Comparison of ENCODE assay signal across 9 mouse cellular contexts in genomic region chr10:78480954-78481927, GRCm38 (mm10). TPM values are rescaled to one million over a fixed set of nuclear protein-coding genes. Genes with fewer than 3 reads are reported as not detected.
DNase-seq lines count a peak whose midpoint lies in the region; ATAC-seq and TF ChIP-seq lines count a peak whose summit lies in the region.
"Had no signal": no experiment of that assay in that cellular context is flagged by ENCODE, and none has a peak within 500 bp of the region (broad histone marks: within the 10 kb centered on the region; RNA-seq: fewer than 3 reads in every experiment).

No protein-coding gene starts in this region.

- H3K9me3 ChIP-seq in forebrain, embryonic 16.5 days (ENCODE audit: control insufficient read depth, low read length): no peaks in the 10 kb centered on the region
- no peaks in the 10 kb centered on the region for H3K9me3 ChIP-seq in liver, embryonic 15.5 days (replicated peaks)

- H3K27ac ChIP-seq in gastrocnemius, adult 2 months: no peak overlapping the region
- H3K27ac ChIP-seq in forebrain, embryonic 16.5 days (ENCODE audit: low read length): no peak overlapping the region
- peak overlapping the region; percentile 29; the same call in 1 of the 2 replicates for H3K27ac ChIP-seq in liver, embryonic 15.5 days (replicated peaks)

- peaks cover 13% of the 10 kb centered on the region for H3K4me1 ChIP-seq in forebrain, embryonic 16.5 days (replicated peaks; ENCODE audit: control insufficient read depth, insufficient read depth, low read length)
- H3K4me1 ChIP-seq in liver, embryonic 15.5 days (replicated peaks): peaks cover 26% of the 10 kb centered on the region

- DNase-seq in gastrocnemius, adult 2 months: no peak
- DNase-seq in gastrocnemius, postnatal 14 days: no peak
- DNase-seq in B cell, adult 2 months: peak; percentile 37 to 41
- DNase-seq in retina, postnatal 1 day: no peak
- no peak for DNase-seq in yolk sac, embryonic 10.5 days (ENCODE audit: low spot score)
- DNase-seq in frontal cortex, postnatal 10 days (ENCODE audit: low spot score in 2 of 2): no peak

- H3K4me3 ChIP-seq in gastrocnemius, adult 2 months: peak overlapping the region; percentile 74
- peak overlapping the region; percentile 53 for H3K4me3 ChIP-seq in forebrain, embryonic 16.5 days (replicated peaks; ENCODE audit: low read length)
- H3K4me3 ChIP-seq in liver, embryonic 15.5 days (replicated peaks): peak overlapping the region; percentile 62

- 0 out of 2 replicates have a peak, but pooled peaks have one; percentile 6 for ATAC-seq in forebrain, embryonic 16.5 days
- ATAC-seq in liver, embryonic 15.5 days (ENCODE audit: insufficient read depth): no peak

- H3K4me2 ChIP-seq in forebrain, embryonic 16.5 days (ENCODE audit: low read length): peak overlapping the region; percentile 88
- peak overlapping the region; percentile 89 for H3K4me2 ChIP-seq in liver, embryonic 15.5 days

- no peaks in the 10 kb centered on the region for H3K36me3 ChIP-seq in forebrain, embryonic 16.5 days (ENCODE audit: control insufficient read depth, insufficient read depth)
- H3K36me3 ChIP-seq in liver, embryonic 15.5 days (replicated peaks): no peaks in the 10 kb centered on the region

- WGBS in forebrain, embryonic 16.5 days: 32% methylated on average over 21 of the region's 21 CpGs
- 24% methylated on average over 21 of the region's 21 CpGs for WGBS in liver, embryonic 15.5 days (ENCODE audit: insufficient replicate concordance)

- no peak for TF ChIP-seq CTCF in gastrocnemius, adult 2 months (IDR thresholded peaks at IDR 0.05)

- intact Hi-C loops in gastrocnemius, adult 2 months (cut with DNase I): no loop called here
- intact Hi-C loops in gastrocnemius, postnatal 14 days (cut with DNase I; ENCODE audit: low total_unique reads): no loop called here

- H3K27me3 ChIP-seq in forebrain, embryonic 16.5 days (replicated peaks; ENCODE audit: control insufficient read depth, insufficient read depth, low read length): 0 out of 2 replicates have a peak, but pooled peaks cover 3% of the 10 kb centered on the region
- H3K27me3 ChIP-seq in liver, embryonic 15.5 days: no peaks in the 10 kb centered on the region

- peak overlapping the region; percentile 60 for H3K9ac ChIP-seq in forebrain, embryonic 16.5 days (replicated peaks; ENCODE audit: low read depth, low read length)
- H3K9ac ChIP-seq in liver, embryonic 15.5 days: peak overlapping the region; percentile 46

RNA-seq across cellular contexts. Expression of gene Pdxk, which starts 16.5 kb away (rescaled TPM):
- 10 to 100 TPM in 1 of 2 experiments, 1 to 10 TPM in 1; 5.1 to 10.4 TPM for total RNA-seq in gastrocnemius, adult 2 months (2021)
- total RNA-seq in gastrocnemius, postnatal 14 days (2021): 1 to 10 TPM; 4.8 to 6.2 TPM
- 16.7 and 23.0 TPM in 2 replicates for polyA plus RNA-seq in forebrain, embryonic 16.5 days (2015; fragmentation: Nextera tagmentation; extraction: Ambion mirVana)
- 5.9 and 6.0 TPM in 2 replicates for polyA plus RNA-seq in liver, embryonic 15.5 days (2015; fragmentation: Nextera tagmentation; extraction: Ambion mirVana)

RNA-seq across cellular contexts. Expression of gene Olfr1358, which starts 36.0 kb away (rescaled TPM):
- total RNA-seq in gastrocnemius, adult 2 months (2021): not detected
- total RNA-seq in gastrocnemius, postnatal 14 days (2021): not detected
- not detected in 2 replicates for polyA plus RNA-seq in forebrain, embryonic 16.5 days (2015; fragmentation: Nextera tagmentation; extraction: Ambion mirVana)
- not detected in 2 replicates for polyA plus RNA-seq in liver, embryonic 15.5 days (2015; fragmentation: Nextera tagmentation; extraction: Ambion mirVana)
- polyA plus RNA-seq: large intestine, adult 2 months had no signal

RNA-seq across cellular contexts. Expression of gene Cstb, which starts 55.8 kb away (rescaled TPM):
- total RNA-seq in gastrocnemius, adult 2 months (2021): 10 to 100 TPM; 11.9 to 15.3 TPM
- total RNA-seq in gastrocnemius, postnatal 14 days (2021): 10 to 100 TPM; 18.5 to 21.2 TPM
- 96.6 and 117 TPM in 2 replicates for polyA plus RNA-seq in forebrain, embryonic 16.5 days (2015; fragmentation: Nextera tagmentation; extraction: Ambion mirVana)
- 85.5 and 95.3 TPM in 2 replicates for polyA plus RNA-seq in liver, embryonic 15.5 days (2015; fragmentation: Nextera tagmentation; extraction: Ambion mirVana)

Comparison
In these comparisons a context has a peak if more than half of its experiments do, and no peak if none do; other contexts are left out.
1. DNase-seq: peak in B cell, adult 2 months (2 of 2); none in gastrocnemius, adult 2 months (single experiment), gastrocnemius, postnatal 14 days (single experiment), retina, postnatal 1 day (single experiment), yolk sac, embryonic 10.5 days (single experiment) and frontal cortex, postnatal 10 days (0 of 2).
2. Peak in every context shown above with its lines, with median percentiles within 50 percentile points of each other: H3K4me3 ChIP-seq.